Mouse (Mus musculus) hindbrain, embryonic 11.5 days (tissue): ENCODE measurements around the gene Gm49450. TPM values are rescaled to one million over a fixed set of nuclear protein-coding genes. Genes with fewer than 3 reads are reported as not detected.
"Not testable (repeated sequence)": the region's sequence is repeated elsewhere in the genome, so short reads cannot be mapped to it uniquely, and the experiment has no call there.

ENCODE experiments used
- ATAC-seq: fragments of 200-750 bp; cut with Nextera tagmentation; 2 replicates; pipeline ENCODE4 v1.8.0; 2017; ENCODE audit warnings: mild to moderate bottlenecking, moderate TSS enrichment, moderate library complexity; ENCODE audit not compliant: low FRiP score
- DNase-seq: peaks from one replicate; pipeline ENCODE4 v3.0.0-alpha.2; 2015; ENCODE audit warnings: low spot score
- H3K27ac ChIP-seq: fragments of 300-500 bp; sonication (generic); 2 replicates; pipeline ENCODE4 v1.5.1; 2014; ENCODE audit warnings: mild to moderate bottlenecking, low read depth, low read length
- H3K27me3 ChIP-seq: fragments of 300-500 bp; sonication (generic); 2 replicates; pipeline ENCODE4 v1.6.1; 2014; ENCODE audit warnings: mild to moderate bottlenecking, low read length, moderate library complexity, mixed read lengths; ENCODE audit not compliant: control insufficient read depth, insufficient read depth
- H3K36me3 ChIP-seq: fragments of 300-500 bp; sonication (generic); 2 replicates; pipeline ENCODE4 v1.6.1; 2014; ENCODE audit warnings: mild to moderate bottlenecking, low read length, moderate library complexity, mixed read lengths; ENCODE audit not compliant: control insufficient read depth, insufficient read depth
- H3K4me1 ChIP-seq: fragments of 300-500 bp; sonication (generic); replicated peaks from 2 replicates; pipeline ENCODE4 v1.6.1; 2014; ENCODE audit warnings: low read length, mixed read lengths; ENCODE audit not compliant: control insufficient read depth, insufficient read depth
- H3K4me2 ChIP-seq: fragments of 300-500 bp; sonication (generic); replicated peaks from 2 replicates; pipeline ENCODE4 v1.6.1; 2014; ENCODE audit warnings: mild to moderate bottlenecking, low read depth, low read length
- H3K4me3 ChIP-seq: fragments of 300-500 bp; sonication (generic); 2 replicates; pipeline ENCODE4 v1.5.1; 2014; ENCODE audit warnings: low read depth, low read length
- H3K9ac ChIP-seq: fragments of 300-500 bp; sonication (generic); 2 replicates; pipeline ENCODE4 v1.6.1; 2014; ENCODE audit warnings: low read depth, low read length
- H3K9me3 ChIP-seq: fragments of 300-500 bp; sonication (generic); 2 replicates; pipeline ENCODE4 v1.6.1; 2016; ENCODE audit warnings: low read length; ENCODE audit not compliant: control insufficient read depth
- WGBS: fragments of 180-500 bp; shearing (Covaris S2); extraction: QIAGEN DNeasy Blood & Tissue Kit; methylation state at CpG from one replicate; pipeline ENCODE4 v1.1.7; 2014; 5-methylcytosine and 5-hydroxymethylcytosine counted together
- polyA plus RNA-seq: library from polyadenylated mRNA; unstranded; fragments of >200 nt; fragmentation: Nextera tagmentation; extraction: Ambion mirVana; gene quantifications from 2 replicates; pipeline ENCODE4 v1.2.1, GENCODE M21; 2014

Gm49450 gene
- polyA plus RNA-seq, 1 experiment from 2014 or later = not detected

DNA sequence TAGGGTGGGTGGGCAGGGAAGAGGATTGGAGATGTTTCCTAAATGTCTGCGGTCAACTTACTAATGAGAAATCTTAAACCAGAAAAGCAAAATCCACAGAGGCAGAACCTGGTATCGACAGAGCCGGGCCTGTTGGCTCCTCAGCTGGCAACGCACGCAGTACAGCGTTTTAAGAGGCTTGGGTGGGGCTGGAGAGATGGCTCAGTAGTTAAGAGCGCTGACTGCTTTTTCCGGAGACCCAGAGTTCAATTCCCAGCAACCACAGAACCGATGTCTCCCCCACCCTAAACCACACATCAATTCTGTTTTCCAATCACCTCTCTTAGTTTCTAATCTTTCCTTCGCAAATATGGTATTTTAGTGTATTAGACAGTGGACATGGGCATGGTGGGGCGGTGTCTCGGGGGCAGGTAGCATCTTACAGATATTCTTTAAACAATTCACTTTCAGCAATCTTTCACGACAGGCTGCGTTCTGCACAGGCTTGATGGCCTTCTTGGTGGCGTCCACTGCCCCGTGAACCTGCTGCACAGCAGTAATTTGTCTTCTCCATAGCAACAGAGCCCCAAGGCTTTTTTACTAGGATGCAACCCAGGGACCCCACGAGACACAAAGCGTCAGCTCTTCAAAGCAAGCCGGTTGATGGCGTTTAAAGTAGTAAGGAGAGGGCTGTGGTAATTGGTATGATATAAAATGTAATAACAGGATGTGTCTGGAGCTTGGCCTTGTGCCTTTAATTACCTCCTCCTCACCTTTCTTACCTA lies 25.2 kb upstream of the Gm49450 start:
- DNase-seq (no peak), ATAC-seq (no peak)
- Histone ChIP-seq H3K27ac (peak overlapping the region; percentile 87), H3K4me3 (no peak overlapping the region), H3K27me3 (no peaks in the 10 kb centered on the region), H3K4me1 (peaks cover 22% of the 10 kb centered on the region; the same call in 1 of the 2 replicates), H3K36me3 (no peaks in the 10 kb centered on the region), H3K9me3 (no peaks in the 10 kb centered on the region), H3K4me2 (peak overlapping the region; percentile 19; the same call in 1 of the 2 replicates), H3K9ac (no peak overlapping the region)
- 57% methylated on average over 20 of the region's 20 CpGs for WGBS

DNA sequence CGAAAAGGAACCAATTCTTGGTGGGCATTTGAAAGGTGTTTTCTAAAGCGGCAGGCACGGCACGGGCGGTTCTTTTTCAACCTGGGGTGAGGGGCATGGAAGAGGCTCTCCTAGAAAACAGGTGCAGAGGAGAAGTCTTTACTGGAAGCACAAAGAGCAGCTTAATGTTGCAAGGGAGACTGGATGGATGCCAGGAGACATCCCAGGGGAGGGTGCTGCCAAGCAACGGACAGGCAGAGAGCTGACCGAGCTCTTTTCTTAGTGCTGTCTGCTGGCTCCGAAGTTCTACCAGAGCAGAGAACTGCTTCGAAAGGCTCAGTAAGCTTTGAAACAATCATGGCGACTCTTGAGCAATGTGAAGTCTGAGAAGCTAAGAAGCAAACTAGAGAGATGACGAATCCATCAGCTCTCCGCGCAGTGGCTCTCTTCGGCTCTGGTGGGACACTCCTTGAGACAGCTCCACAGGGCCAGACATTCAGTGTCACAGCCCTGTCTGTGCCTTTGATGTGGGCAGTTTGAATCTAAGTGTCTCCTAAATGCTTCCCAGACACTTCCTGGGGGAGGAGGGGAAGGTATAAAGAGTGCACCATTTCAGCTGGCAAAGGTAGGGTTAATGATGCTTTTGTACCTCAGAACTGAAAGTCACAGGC lies 24.5 kb upstream of the Gm49450 start:
- Histone ChIP-seq H3K27ac (peak overlapping the region; percentile 87), H3K9ac (peak overlapping the region; percentile 34; the same call in 1 of the 2 replicates), H3K36me3 (no peaks in the 10 kb centered on the region), H3K9me3 (no peaks in the 10 kb centered on the region), H3K4me2 (peak overlapping the region; percentile 19), H3K27me3 (no peaks in the 10 kb centered on the region), H3K4me3 (0 out of 2 replicates have a peak overlapping the region, but pooled peaks have one; percentile 2), H3K4me1 (peaks cover 22% of the 10 kb centered on the region; the same call in 1 of the 2 replicates)
- DNase-seq (peak; percentile 72), ATAC-seq (peak; percentile 69)
- WGBS = 63% methylated on average over 14 of the region's 14 CpGs

DNA sequence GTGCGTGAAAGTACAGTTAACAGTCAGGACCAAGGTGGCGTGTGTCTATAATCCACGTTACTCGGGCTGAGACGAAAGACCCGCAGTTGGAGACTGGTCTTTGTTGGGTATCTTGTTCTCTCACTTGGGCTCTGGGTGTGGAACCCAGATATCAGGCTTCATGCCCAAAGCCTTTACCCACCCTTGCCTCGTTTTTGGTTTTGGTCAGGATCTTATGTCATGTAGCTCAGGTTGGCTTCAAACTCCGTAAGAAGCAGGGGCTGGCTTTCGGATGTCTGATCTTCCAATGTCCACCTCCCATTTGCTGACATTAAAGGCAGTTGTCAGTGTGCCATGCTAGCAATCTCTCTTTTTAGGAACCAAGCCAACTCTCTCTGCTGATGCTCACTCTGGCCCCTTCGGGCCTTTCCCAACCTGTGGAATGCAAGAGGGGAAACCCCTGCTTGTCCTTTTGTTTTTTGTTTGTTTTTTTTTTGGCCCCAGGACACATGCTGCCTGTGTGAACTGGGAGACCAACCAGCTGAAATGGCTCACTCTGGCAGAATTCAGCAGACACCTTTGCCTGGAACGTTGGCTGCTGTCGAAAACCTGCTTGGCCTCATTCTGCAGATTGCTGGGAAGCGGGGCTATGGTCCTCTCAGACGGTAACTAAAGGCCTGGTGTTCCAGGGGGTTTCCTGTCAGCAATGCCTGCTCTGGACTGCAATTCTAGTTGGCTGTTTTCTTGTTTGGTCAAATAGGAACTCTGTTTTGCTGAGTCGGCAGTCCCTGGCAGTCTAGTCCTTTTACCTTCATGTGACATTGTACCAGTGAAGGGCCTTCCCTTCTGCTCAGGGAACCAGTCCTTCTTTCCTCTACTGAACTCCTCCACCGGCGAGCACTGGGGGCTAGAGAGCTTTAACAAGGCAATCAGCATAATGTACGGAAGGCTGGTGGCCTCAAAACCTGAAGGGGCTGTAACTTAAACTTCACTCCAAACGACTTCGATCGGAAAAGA lies 23.7 kb upstream of the Gm49450 start:
- H3K9ac ChIP-seq = 0 out of 2 replicates have a peak overlapping the region, but pooled peaks have one; percentile 23
- 74% methylated on average over 21 of the region's 21 CpGs for WGBS
- no peaks in the 10 kb centered on the region for H3K27me3 ChIP-seq
- H3K4me1 ChIP-seq = peaks cover 21% of the 10 kb centered on the region; the same call in 1 of the 2 replicates
- no peak for DNase-seq
- H3K36me3 ChIP-seq = no peaks in the 10 kb centered on the region
- H3K4me3 ChIP-seq = 0 out of 2 replicates have a peak overlapping the region, but pooled peaks have one; percentile 1
- H3K9me3 ChIP-seq = no peaks in the 10 kb centered on the region
- H3K27ac ChIP-seq = peak overlapping the region; percentile 87
- H3K4me2 ChIP-seq = peak overlapping the region; percentile 19; the same call in 1 of the 2 replicates
- no peak for ATAC-seq

DNA sequence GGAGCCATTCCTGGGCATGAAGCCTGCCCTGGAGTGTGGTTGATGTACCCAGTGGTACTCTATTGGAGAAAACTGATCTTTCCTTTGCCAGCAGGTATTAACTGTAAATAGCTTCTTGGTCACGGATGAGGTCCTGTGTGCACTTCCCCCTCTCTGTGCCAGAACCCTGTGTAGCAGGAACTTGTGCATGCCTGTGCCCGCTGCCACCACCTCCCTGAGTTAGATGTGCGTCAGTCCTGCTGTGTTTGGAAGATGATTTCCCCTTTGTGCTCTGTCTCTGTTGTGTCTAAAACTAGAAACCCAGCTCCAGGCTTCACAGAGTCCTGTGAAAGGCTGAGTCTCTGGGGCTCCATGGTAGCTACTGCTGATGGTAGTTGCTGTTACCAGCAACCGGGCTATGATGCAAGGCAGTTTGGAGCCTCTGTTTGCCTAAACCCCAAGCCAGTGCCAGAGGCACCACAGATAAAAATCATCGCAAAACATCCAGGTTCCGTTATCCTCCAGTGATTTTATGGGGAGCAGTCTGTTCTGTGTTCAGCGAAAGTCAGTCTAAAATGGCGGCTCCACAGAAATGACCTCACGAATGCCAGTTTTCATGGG lies 19.8 kb upstream of the Gm49450 start:
- Histone ChIP-seq H3K27me3 (no peaks in the 10 kb centered on the region), H3K9me3 (no peaks in the 10 kb centered on the region), H3K36me3 (no peaks in the 10 kb centered on the region), H3K4me2 (no peak overlapping the region), H3K4me1 (peaks cover 32% of the 10 kb centered on the region), H3K9ac (no peak overlapping the region), H3K4me3 (no peak overlapping the region), H3K27ac (peak overlapping the region; percentile 56)
- ATAC-seq = no peak
- WGBS = 84% methylated on average over 9 of the region's 9 CpGs
- DNase-seq = no peak

DNA sequence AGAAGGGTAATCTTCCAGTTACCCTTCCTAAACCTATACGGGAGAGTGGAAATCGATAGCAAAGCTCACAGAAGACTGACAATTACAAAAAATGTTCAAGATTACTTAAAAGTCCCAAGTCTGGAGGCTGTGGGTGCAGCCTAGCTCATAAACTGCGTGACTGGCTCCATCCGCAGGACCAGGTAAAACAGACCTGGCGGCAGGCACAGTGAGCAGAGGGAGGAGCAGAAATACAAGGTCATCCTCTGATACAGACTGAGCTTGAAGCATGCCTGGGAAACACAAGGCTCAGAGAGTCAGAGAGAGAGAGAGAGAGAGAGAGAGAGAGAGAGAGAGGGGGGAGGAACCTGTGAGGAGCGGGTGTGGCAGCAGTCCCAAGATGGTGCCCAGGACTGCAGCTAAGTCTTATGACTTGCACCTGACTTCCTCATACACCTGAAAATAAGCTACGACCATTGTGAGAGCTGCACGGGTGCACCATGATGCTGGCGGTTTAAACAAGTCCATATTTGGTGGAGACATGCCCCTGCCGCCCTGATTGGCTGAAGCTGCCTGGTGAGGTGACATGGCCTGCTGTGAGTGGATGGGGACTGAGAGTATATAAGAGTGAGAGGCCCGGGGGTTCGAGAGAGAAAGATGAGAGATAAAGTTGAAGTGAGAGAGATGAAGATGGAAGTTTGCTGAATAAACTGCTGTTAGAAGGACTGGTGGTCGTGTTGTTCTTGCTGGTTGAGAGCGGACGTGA lies 18.4 kb upstream of the Gm49450 start:
- not testable (repeated sequence) for ATAC-seq, H3K9me3 ChIP-seq, H3K27me3 ChIP-seq, H3K36me3 ChIP-seq, DNase-seq, H3K4me3 ChIP-seq
- WGBS = 73% methylated on average over 15 of the region's 15 CpGs
- Histone ChIP-seq H3K27ac (peak overlapping the region; percentile 98), H3K4me2 (peak overlapping the region; percentile 34), H3K9ac (peak overlapping the region; percentile 44; the same call in 1 of the 2 replicates), H3K4me1 (peaks cover 19% of the 10 kb centered on the region)

DNA sequence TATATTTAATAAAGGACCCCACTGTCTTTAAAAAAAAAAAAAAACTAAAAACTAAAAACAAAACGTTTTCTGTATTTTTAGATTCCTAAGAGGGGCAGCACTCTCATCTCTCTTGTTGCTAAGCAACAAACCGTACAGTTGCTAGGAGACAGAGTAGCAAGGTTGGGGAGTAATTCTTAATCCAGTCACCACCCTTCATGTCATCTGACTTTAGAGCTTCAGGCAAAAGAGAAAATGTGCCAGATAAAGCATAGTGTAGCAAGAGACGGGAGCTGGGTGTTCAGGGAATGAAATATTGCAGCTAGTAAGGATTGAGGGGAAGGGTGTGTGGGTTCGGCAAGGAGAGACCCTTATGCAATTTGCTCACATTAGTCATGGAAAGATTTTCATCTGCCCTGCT lies 17.8 kb upstream of the Gm49450 start:
- WGBS = 23% methylated on average over 4 of the region's 4 CpGs
- Histone ChIP-seq H3K4me1 (peaks cover 19% of the 10 kb centered on the region), H3K36me3 (no peaks in the 10 kb centered on the region), H3K4me2 (peak overlapping the region; percentile 34), H3K9ac (peak overlapping the region; percentile 44; the same call in 1 of the 2 replicates), H3K27ac (peak overlapping the region; percentile 98), H3K27me3 (no peaks in the 10 kb centered on the region), H3K4me3 (no peak overlapping the region), H3K9me3 (no peaks in the 10 kb centered on the region)
- ATAC-seq = peak; percentile 28; the same call in 1 of the 2 replicates
- DNase-seq = peak; percentile 70

DNA sequence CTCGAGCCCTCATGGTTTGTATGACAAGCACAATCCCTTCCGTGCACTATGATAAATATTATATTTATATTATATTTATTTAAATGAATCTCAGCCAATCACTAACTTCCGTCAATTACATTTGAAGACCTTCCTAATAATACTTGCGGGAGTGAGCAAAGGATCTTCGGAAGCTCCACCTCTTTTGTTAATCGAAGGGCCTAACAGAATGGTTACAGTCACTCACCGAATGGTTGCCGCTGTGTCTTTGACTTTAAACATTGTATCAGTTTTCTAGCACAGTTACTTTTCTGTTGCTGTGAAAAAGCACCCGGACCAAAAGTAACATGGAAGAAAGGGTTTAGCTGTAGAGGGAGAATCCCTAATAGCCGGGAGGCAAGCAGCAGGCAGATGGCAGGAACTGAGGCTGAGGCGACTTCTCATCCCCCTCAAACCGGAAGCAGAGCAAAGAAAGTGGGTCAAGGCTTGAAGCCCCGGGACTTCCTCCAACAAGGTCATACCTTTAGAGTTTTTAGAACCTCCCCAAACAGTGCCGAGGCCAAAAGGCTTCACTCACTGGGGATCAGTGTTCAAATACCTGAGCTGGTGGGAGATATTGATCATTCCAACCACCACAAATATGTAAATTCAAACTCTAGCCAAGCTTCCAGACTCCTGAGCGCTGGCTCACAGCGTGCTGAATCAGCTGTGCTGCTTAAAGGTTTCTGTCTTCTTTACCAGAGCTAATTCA lies 16.2 kb upstream of the Gm49450 start:
- Histone ChIP-seq H3K4me3 (no peak overlapping the region), H3K27me3 (no peaks in the 10 kb centered on the region), H3K27ac (peak overlapping the region; percentile 98), H3K9me3 (no peaks in the 10 kb centered on the region), H3K4me1 (peaks cover 19% of the 10 kb centered on the region), H3K4me2 (peak overlapping the region; percentile 37), H3K36me3 (no peaks in the 10 kb centered on the region), H3K9ac (peak overlapping the region; percentile 67)
- WGBS = 7% methylated on average over 16 of the region's 16 CpGs
- DNase-seq = peak; percentile 63
- ATAC-seq = peak; percentile 23; the same call in 1 of the 2 replicates
